Mouse (Mus musculus) ES-Bruce4 (cell line): ENCODE results near the gene Sh3tc1.

Source experiments
- CTCF ChIP-seq: IDR thresholded peaks from one replicate; pipeline ENCODE4 v1.8.1; 2011; ENCODE audit warnings: low read depth, low read length
- EP300 ChIP-seq: IDR thresholded peaks from 2 replicates; pipeline ENCODE4 v1.6.1; 2011; ENCODE audit warnings: low read depth, low read length; ENCODE audit not compliant: insufficient read depth
- POLR2A ChIP-seq: IDR thresholded peaks from one replicate; pipeline ENCODE4 v1.8.1; 2011; ENCODE audit warnings: low read length; ENCODE audit not compliant: insufficient read depth

DNA sequence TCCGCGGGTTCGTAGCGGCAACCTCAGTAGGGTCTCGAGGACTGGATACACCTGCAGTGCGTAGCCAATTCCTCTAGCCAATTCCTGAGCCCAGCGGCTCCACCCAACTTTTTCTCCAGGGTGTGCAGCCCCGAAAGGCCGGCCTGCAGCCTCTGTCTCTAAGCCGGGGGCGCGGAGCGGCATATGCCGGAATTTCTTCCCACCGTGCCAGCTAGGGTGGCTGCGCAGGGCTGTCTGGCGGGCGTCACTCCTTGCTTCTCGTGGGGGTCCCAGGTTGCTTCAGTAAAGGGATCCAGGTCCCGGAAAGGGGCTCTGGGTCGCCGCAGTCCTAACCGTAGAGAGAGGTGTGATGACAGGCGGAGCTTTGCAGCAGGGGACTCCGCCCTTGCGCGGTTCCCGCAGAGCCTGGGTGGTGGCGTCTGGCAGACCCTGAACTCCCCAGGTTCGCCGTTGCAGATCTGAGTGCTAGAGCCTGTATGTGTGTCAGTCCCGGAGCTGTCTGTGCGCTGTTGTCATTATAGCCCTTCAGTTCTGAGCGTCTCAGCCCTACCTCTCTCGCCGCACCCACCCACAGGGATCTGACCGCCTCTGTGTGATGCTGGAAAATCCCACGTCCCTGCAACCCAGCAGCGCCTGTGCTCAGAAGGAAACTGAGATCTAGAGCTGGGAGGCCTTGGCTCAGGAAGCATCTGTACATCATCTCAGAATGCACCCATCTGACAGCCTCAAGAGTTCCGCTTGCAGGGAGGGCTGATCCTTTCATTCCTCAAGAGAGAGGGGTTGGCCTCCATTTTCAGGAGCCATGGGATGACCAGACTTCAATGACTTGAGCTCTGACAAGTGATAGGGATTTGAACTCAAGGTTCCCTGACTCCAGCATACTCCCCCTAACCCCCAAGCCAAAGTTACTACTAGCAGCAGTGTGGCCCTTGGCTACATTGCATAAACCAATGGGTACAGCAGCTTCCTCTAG, 18.6 kb upstream of the Sh3tc1 start:
- no peak for TF ChIP-seq CTCF
- no peak for TF ChIP-seq POLR2A
- TF ChIP-seq EP300: no peak
